13 mouse cellular contexts compared by ENCODE assay signal in the genomic region with DNA sequence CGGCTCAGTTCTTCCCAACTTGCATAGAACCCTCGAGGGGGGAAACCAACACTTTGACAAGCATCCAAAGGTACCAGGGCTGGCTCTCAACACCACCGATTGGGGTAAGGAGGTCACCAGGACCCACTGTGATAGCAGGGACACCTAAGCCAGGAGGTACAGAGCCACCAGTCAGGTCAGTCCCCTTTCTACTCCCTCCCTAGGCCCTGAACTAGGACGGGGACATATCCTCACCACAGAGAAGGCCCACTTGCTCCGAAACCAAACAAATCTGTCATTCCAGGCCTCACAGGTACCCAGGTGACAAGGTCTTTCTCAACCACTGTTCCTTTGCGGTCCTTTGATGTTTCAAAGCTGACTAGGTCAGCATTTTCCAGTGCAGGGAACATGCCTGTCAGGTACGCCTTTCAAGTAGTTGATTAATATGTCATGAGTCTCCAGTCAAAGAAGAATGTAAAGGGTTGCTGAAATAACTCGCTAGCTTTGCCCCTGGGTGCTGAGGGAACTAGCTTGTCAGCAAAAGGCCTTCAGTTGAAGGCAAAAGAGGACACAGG.
A peak's percentile ranks its signal among the peaks of the same experiment; 100 is the strongest.
DNase-seq lines count a peak whose midpoint lies in the region; ATAC-seq and TF ChIP-seq lines count a peak whose summit lies in the region.
"Had no signal": no experiment of that assay in that cellular context is flagged by ENCODE, and none has a peak within 500 bp of the region (broad histone marks: within the 10 kb centered on the region; RNA-seq: fewer than 3 reads in every experiment).

No protein-coding gene starts in this region.

- H3K4me2 ChIP-seq in liver, postnatal 0 days (ENCODE audit: low read depth, low read length): no peak overlapping the region
- H3K4me2 ChIP-seq in liver, embryonic 11.5 days: no peak overlapping the region
- no peak overlapping the region for H3K4me2 ChIP-seq in embryonic facial prominence, embryonic 15.5 days (replicated peaks)
- no peak overlapping the region for H3K4me2 ChIP-seq in stomach, embryonic 14.5 days (replicated peaks; ENCODE audit: low read depth, low read length)
- H3K4me2 ChIP-seq: embryonic facial prominence, embryonic 12.5 days had no signal

- 67% methylated on average over 8 of the region's 8 CpGs for WGBS in heart, embryonic 10.5 days
- 70% methylated on average over 8 of the region's 8 CpGs for WGBS in liver, postnatal 0 days (ENCODE audit: insufficient replicate concordance)
- WGBS in liver, embryonic 11.5 days: 65% methylated on average over 8 of the region's 8 CpGs
- 67% methylated on average over 8 of the region's 8 CpGs for WGBS in embryonic facial prominence, embryonic 15.5 days
- WGBS in stomach, embryonic 14.5 days: 65% methylated on average over 8 of the region's 8 CpGs

- H3K27ac ChIP-seq in heart, embryonic 10.5 days: peak overlapping the region; percentile 76
- no peak overlapping the region for H3K27ac ChIP-seq in liver, postnatal 0 days (ENCODE audit: low read depth)
- H3K27ac ChIP-seq in liver, embryonic 11.5 days (ENCODE audit: low read depth, low read length): no peak overlapping the region
- peak overlapping the region; percentile 60; the same call in 1 of the 2 replicates for H3K27ac ChIP-seq in embryonic facial prominence, embryonic 15.5 days (replicated peaks)
- peak overlapping the region; percentile 48; the same call in 1 of the 2 replicates for H3K27ac ChIP-seq in stomach, embryonic 14.5 days (ENCODE audit: low read length)
- H3K27ac ChIP-seq: embryonic facial prominence, embryonic 12.5 days had no signal

- peaks cover 72% of the 10 kb centered on the region for H3K4me1 ChIP-seq in heart, embryonic 10.5 days
- peaks cover 6% of the 10 kb centered on the region for H3K4me1 ChIP-seq in liver, postnatal 0 days (ENCODE audit: insufficient read depth)
- peaks cover 16% of the 10 kb centered on the region for H3K4me1 ChIP-seq in liver, embryonic 11.5 days (replicated peaks; ENCODE audit: control insufficient read depth, insufficient read depth, low read length)
- H3K4me1 ChIP-seq in embryonic facial prominence, embryonic 15.5 days: peaks cover 77% of the 10 kb centered on the region
- H3K4me1 ChIP-seq in stomach, embryonic 14.5 days (ENCODE audit: control insufficient read depth, insufficient read depth, low read length): peaks cover 57% of the 10 kb centered on the region

- H3K4me3 ChIP-seq in heart, embryonic 10.5 days: no peak overlapping the region
- H3K4me3 ChIP-seq in liver, postnatal 0 days (ENCODE audit: low read depth, low read length): no peak overlapping the region
- no peak overlapping the region for H3K4me3 ChIP-seq in liver, embryonic 11.5 days (ENCODE audit: low read depth, low read length)
- H3K4me3 ChIP-seq in embryonic facial prominence, embryonic 15.5 days (replicated peaks): no peak overlapping the region
- H3K4me3 ChIP-seq in stomach, embryonic 14.5 days (ENCODE audit: low read depth, low read length): no peak overlapping the region
- H3K4me3 ChIP-seq: embryonic facial prominence, embryonic 12.5 days had no signal

- H3K36me3 ChIP-seq in heart, embryonic 10.5 days: no peaks in the 10 kb centered on the region
- no peaks in the 10 kb centered on the region for H3K36me3 ChIP-seq in liver, postnatal 0 days (replicated peaks; ENCODE audit: insufficient read depth, low read length)
- no peaks in the 10 kb centered on the region for H3K36me3 ChIP-seq in liver, embryonic 11.5 days (ENCODE audit: control insufficient read depth, insufficient read depth, low read length)
- no peaks in the 10 kb centered on the region for H3K36me3 ChIP-seq in embryonic facial prominence, embryonic 15.5 days
- no peaks in the 10 kb centered on the region for H3K36me3 ChIP-seq in stomach, embryonic 14.5 days (ENCODE audit: control insufficient read depth, insufficient read depth, low read length)
- H3K36me3 ChIP-seq: embryonic facial prominence, embryonic 12.5 days had no signal

- no peak for TF ChIP-seq CTCF in liver, postnatal 0 days (IDR thresholded peaks at IDR 0.05; ENCODE audit: low read depth)

- ATAC-seq in liver, postnatal 0 days: peak; percentile 23; the same call in 1 of the 2 replicates
- ATAC-seq in liver, embryonic 11.5 days (replicated peaks; ENCODE audit: low FRiP score): no peak
- no peak for ATAC-seq in embryonic facial prominence, embryonic 15.5 days (ENCODE audit: insufficient number of reproducible peaks, low FRiP score, low TSS enrichment, low read depth)
- no peak for ATAC-seq in stomach, embryonic 14.5 days (ENCODE audit: insufficient number of reproducible peaks, insufficient read depth, low FRiP score, low read depth)
- ATAC-seq: forebrain, embryonic 16.5 days had no signal

- no peaks in the 10 kb centered on the region for H3K27me3 ChIP-seq in heart, embryonic 10.5 days (ENCODE audit: insufficient read depth, poor library complexity, severe bottlenecking)
- no peaks in the 10 kb centered on the region for H3K27me3 ChIP-seq in liver, postnatal 0 days (ENCODE audit: insufficient read depth, low read length)
- peaks cover 5% of the 10 kb centered on the region; the same call in 1 of the 2 replicates for H3K27me3 ChIP-seq in liver, embryonic 11.5 days (replicated peaks; ENCODE audit: control insufficient read depth, insufficient read depth, low read length)
- no peaks in the 10 kb centered on the region for H3K27me3 ChIP-seq in embryonic facial prominence, embryonic 15.5 days
- no peaks in the 10 kb centered on the region for H3K27me3 ChIP-seq in stomach, embryonic 14.5 days (ENCODE audit: control insufficient read depth, insufficient read depth, low read length)
- H3K27me3 ChIP-seq: embryonic facial prominence, embryonic 12.5 days had no signal

- H3K9ac ChIP-seq in liver, postnatal 0 days (replicated peaks): no peak overlapping the region
- H3K9ac ChIP-seq in liver, embryonic 11.5 days (ENCODE audit: low read depth, low read length): no peak overlapping the region
- no peak overlapping the region for H3K9ac ChIP-seq in embryonic facial prominence, embryonic 15.5 days
- no peak overlapping the region for H3K9ac ChIP-seq in stomach, embryonic 14.5 days (replicated peaks; ENCODE audit: low read depth, low read length)
- H3K9ac ChIP-seq: embryonic facial prominence, embryonic 12.5 days had no signal

- TF ChIP-seq EP300 in liver, postnatal 0 days (IDR thresholded peaks at IDR 0.05; ENCODE audit: low read depth): no peak

- H3K9me3 ChIP-seq in heart, embryonic 10.5 days: no peaks in the 10 kb centered on the region
- no peaks in the 10 kb centered on the region for H3K9me3 ChIP-seq in liver, postnatal 0 days (ENCODE audit: low read length)
- H3K9me3 ChIP-seq in liver, embryonic 11.5 days (ENCODE audit: control insufficient read depth, low read length): no peaks in the 10 kb centered on the region
- no peaks in the 10 kb centered on the region for H3K9me3 ChIP-seq in embryonic facial prominence, embryonic 15.5 days (replicated peaks)
- H3K9me3 ChIP-seq in stomach, embryonic 14.5 days (ENCODE audit: control insufficient read depth, low read depth, low read length): no peaks in the 10 kb centered on the region
- H3K9me3 ChIP-seq: embryonic facial prominence, embryonic 12.5 days had no signal

- no peak for DNase-seq in heart, embryonic 10.5 days (ENCODE audit: low spot score)
- DNase-seq in heart, adult 9 months (ENCODE audit: low spot score in 2 of 2): no peak
- no peak for DNase-seq in liver, postnatal 0 days
- no peak for DNase-seq in liver, embryonic 11.5 days (ENCODE audit: low spot score)
- DNase-seq in cerebellum, adult 18-20 months: no peak
- DNase-seq in c-Kit-positive CD71-positive TER-119-positive erythroid progenitor cells, embryonic 14.5 days (ENCODE audit: low spot score): no peak
- DNase-seq: B cell, adult 2 months; kidney, postnatal 36 days; thymus, adult 18-20 months had no signal

Comparison
In these comparisons a context has a peak if more than half of its experiments do, and no peak if none do; other contexts are left out.
1. H3K27ac ChIP-seq: peak in heart, embryonic 10.5 days (single experiment), embryonic facial prominence, embryonic 15.5 days (single experiment) and stomach, embryonic 14.5 days (single experiment); none in liver, postnatal 0 days (single experiment) and liver, embryonic 11.5 days (single experiment).